Mouse (Mus musculus): ENCODE measurements around the gene Ptprh. TPM values are rescaled to one million over a fixed set of nuclear protein-coding genes. Genes with fewer than 3 reads are reported as not detected.

Ptprh gene
- total RNA-seq (2018; cell fraction: chromatin; rRNA removed) = not detected
- not detected for total RNA-seq (2018; cell fraction: cytosol; rRNA removed)
- not detected for total RNA-seq (2018; cell fraction: nucleus; rRNA removed)
- polyA plus RNA-seq (2018) = not detected in 3 replicates

- Histone ChIP-seq H3K27ac (no peak within 1 kb of the TSS), H3K79me2 (ENCODE audit: inconsistent target) (no peaks in the 10 kb centered on the region), H3K36me3 (ENCODE audit: inconsistent target) (no peaks in the 10 kb centered on the region), H3K4me3 (ENCODE audit: inconsistent target) (no peak within 1 kb of the TSS)
- 88% methylated on average over 6 of the region's 6 CpGs for WGBS (ENCODE audit: missing documents)
Measured at GRCm38 (mm10) chr7:4603873-4604272, at the start of gene Ptprh. TSS of gene Ptprh (minus strand) at chr7:4604041.

- no peaks in the 10 kb centered on the region for H3K36me3 ChIP-seq (ENCODE audit: inconsistent target)
- H3K4me3 ChIP-seq (ENCODE audit: inconsistent target) = no peak overlapping the region; the same call in 1 of the 2 replicates
- H3K79me2 ChIP-seq (ENCODE audit: inconsistent target) = peaks cover 83% of the 10 kb centered on the region
- 6% methylated on average over 5 of the region's 5 CpGs for WGBS (ENCODE audit: missing documents)
- peak overlapping the region; percentile 97 for H3K27ac ChIP-seq
Measured at GRCm38 (mm10) chr7:4653351-4653750, 49.5 kb upstream of the Ptprh start.

- Histone ChIP-seq H3K36me3 (ENCODE audit: inconsistent target) (no peaks in the 10 kb centered on the region), H3K79me2 (ENCODE audit: inconsistent target) (peaks cover 84% of the 10 kb centered on the region), H3K27ac (peak overlapping the region; percentile 97), H3K4me3 (ENCODE audit: inconsistent target) (no peak overlapping the region)
- WGBS (ENCODE audit: missing documents) = 45% methylated on average over 5 of the region's 5 CpGs
Measured at GRCm38 (mm10) chr7:4652726-4653125, 48.9 kb upstream of the Ptprh start.

GRCm38 (mm10) chr7:4651581-4651980 lies 47.7 kb upstream of the Ptprh start:
- Histone ChIP-seq H3K79me2 (ENCODE audit: inconsistent target) (peaks cover 84% of the 10 kb centered on the region), H3K36me3 (ENCODE audit: inconsistent target) (peaks cover 5% of the 10 kb centered on the region; the same call in 1 of the 2 replicates), H3K27ac (peak overlapping the region; percentile 97), H3K4me3 (ENCODE audit: inconsistent target) (no peak overlapping the region)
- WGBS (ENCODE audit: missing documents) = 18% methylated on average over 8 of the region's 8 CpGs

DNA sequence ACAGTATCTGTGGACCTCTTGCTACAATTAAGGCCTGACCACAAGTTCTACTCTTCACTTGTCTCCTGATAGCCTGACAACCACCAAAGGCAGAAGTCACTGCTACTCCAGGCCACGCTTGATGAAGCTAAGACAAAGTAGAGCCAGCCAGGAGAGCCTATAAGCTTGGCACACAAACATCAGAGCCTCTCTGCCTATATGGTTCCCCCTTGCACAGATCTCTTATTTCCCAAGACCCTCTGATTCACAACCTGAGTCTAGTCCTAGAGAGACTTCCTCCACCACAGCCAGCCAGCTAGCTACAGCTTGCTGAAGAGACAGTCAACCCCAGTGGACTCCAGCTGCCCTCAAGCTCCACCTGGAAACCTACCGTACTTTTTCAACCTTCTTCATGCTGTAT lies 44.2 kb upstream of the Ptprh start:
- H3K79me2 ChIP-seq (ENCODE audit: inconsistent target) = peaks cover 94% of the 10 kb centered on the region
- H3K36me3 ChIP-seq (ENCODE audit: inconsistent target) = peaks cover 41% of the 10 kb centered on the region
- WGBS (ENCODE audit: missing documents) = 73% methylated on average over 2 of the region's 2 CpGs
- no peak overlapping the region for H3K4me3 ChIP-seq (ENCODE audit: inconsistent target)
- peak overlapping the region; percentile 3; the same call in 1 of the 2 replicates for H3K27ac ChIP-seq

DNA sequence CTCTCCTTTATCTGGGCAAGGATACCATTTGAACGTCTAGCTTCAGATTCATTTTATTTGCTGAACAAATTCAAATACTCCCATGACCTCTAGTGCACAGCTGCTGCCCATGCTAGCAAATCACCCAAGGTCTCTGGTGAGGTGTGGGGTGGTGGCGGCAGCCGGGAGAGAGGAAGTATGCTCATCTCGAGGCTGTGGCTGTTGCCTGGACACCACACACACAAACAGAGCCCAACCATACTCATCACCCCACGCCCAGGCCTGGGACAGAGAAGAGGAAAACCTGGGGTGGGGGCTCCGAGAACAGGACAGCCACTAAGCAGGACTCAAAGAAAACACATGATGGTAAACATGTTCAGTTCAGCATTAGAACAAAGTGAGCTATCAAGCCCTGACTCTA lies 43.5 kb upstream of the Ptprh start:
- 18% methylated on average over 6 of the region's 6 CpGs for WGBS (ENCODE audit: missing documents)
- peaks cover 87% of the 10 kb centered on the region for H3K79me2 ChIP-seq (ENCODE audit: inconsistent target)
- H3K4me3 ChIP-seq (ENCODE audit: inconsistent target) = no peak overlapping the region
- H3K27ac ChIP-seq = peak overlapping the region; percentile 19
- H3K36me3 ChIP-seq (ENCODE audit: inconsistent target) = peaks cover 46% of the 10 kb centered on the region

DNA sequence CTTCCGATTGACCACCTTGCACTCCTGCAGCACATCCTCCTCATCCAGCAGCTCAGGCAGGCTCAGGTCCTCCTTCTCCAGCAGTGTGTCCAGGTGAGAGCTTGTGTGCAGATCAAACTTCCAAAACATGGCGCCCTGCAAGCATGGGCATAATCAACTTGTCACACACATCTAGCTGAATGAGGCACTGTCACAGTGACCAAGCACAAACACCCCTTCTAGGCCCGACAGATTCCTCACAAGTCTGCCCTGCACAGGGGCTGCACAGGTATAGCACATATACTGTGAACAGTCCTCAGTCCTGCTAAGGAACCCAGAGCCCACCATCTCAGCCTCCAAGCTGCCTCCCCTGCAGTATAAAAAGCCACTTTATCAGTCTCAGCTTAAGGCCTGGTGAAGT lies 43.0 kb upstream of the Ptprh start:
- Histone ChIP-seq H3K79me2 (ENCODE audit: inconsistent target) (peaks cover 83% of the 10 kb centered on the region), H3K4me3 (ENCODE audit: inconsistent target) (no peak overlapping the region), H3K36me3 (ENCODE audit: inconsistent target) (peaks cover 51% of the 10 kb centered on the region), H3K27ac (peak overlapping the region; percentile 19; the same call in 1 of the 2 replicates)
- WGBS (ENCODE audit: missing documents) = 100% methylated on average over 2 of the region's 3 CpGs

GRCm38 (mm10) chr7:4643225-4643624 lies 39.4 kb upstream of the Ptprh start:
- Histone ChIP-seq H3K4me3 (ENCODE audit: inconsistent target) (no peak overlapping the region), H3K36me3 (ENCODE audit: inconsistent target) (peaks cover 85% of the 10 kb centered on the region), H3K27ac (no peak overlapping the region), H3K79me2 (ENCODE audit: inconsistent target) (peaks cover 53% of the 10 kb centered on the region)
- 44% methylated on average over 6 of the region's 6 CpGs for WGBS (ENCODE audit: missing documents)

DNA sequence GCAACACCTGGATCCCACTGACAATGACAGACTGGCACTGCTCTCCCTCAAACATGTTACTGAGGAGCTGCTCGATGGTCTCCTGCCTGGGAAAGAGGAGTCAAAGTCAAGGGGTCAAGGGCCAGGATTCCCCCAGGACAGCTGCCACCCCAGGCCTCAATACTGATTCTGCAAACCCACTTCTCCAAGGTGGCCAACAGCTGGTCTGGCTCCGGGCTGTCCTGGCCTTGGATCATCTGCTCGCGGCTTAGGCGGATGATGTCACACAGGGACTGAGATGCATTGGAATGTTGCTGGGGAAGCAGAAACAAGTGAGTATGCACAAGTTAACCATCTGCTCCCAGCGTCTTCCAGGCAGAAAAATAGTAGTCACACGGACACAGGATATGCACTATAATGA lies 38.1 kb upstream of the Ptprh start:
- Histone ChIP-seq H3K36me3 (ENCODE audit: inconsistent target) (peaks cover 86% of the 10 kb centered on the region), H3K79me2 (ENCODE audit: inconsistent target) (peaks cover 41% of the 10 kb centered on the region), H3K4me3 (ENCODE audit: inconsistent target) (no peak overlapping the region), H3K27ac (no peak overlapping the region)
- 92% methylated on average over 7 of the region's 7 CpGs for WGBS (ENCODE audit: missing documents)

- no peak overlapping the region for H3K27ac ChIP-seq
- H3K36me3 ChIP-seq (ENCODE audit: inconsistent target) = peaks cover 78% of the 10 kb centered on the region
- WGBS (ENCODE audit: missing documents) = 85% methylated on average over 11 of the region's 11 CpGs
- no peak overlapping the region for H3K4me3 ChIP-seq (ENCODE audit: inconsistent target)
- H3K79me2 ChIP-seq (ENCODE audit: inconsistent target) = peaks cover 33% of the 10 kb centered on the region
Measured at GRCm38 (mm10) chr7:4641155-4641554, 37.3 kb upstream of the Ptprh start.

DNA sequence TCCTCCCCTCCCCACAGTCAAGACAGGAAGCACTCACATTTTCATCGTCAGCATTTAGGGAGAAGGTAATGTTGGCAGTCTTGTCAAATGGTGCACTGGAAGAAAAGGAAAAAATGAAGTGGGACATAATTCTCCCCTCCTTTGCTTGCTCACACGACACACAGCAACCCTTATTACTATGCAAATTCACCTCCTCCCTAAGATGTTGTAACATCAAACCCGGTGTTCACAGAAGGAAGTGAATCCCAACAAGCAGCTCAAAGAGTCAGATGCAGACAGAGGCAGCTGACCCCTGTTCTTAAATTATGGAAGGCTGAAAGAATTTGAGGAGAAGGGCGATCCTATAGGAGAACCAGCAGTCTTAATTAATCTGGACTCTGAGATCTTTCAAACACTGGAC lies 32.3 kb upstream of the Ptprh start:
- Histone ChIP-seq H3K79me2 (ENCODE audit: inconsistent target) (no peaks in the 10 kb centered on the region; the same call in 1 of the 2 replicates), H3K4me3 (ENCODE audit: inconsistent target) (no peak overlapping the region), H3K27ac (no peak overlapping the region), H3K36me3 (ENCODE audit: inconsistent target) (peaks cover 75% of the 10 kb centered on the region)
- WGBS (ENCODE audit: missing documents) = 31% methylated on average over 4 of the region's 4 CpGs

DNA sequence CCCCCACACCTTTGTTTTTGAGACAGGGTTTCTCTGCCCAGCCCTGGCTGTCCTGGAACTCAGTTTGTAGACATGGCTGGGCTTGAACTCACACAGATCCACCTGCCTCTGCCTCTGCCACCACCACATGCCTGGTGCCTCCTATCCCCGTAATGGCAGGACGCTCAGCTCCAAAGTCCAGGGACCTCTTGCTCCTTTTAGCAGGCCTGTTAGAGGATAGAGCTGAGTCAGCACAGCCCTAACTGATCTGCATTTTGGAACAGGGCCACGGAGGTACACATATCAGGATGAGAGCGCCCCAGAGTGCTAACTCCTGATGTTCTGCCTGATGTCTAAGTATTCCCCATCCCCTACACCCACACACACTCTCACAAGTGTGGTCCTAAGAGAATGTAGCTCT lies 27.2 kb upstream of the Ptprh start, which contains the start of gene Tmem86b:
TSS of gene Tmem86b (minus strand) at position 392 of the 400 bp plus-strand sequence.
- peaks cover 66% of the 10 kb centered on the region for H3K36me3 ChIP-seq (ENCODE audit: inconsistent target)
- 98% methylated on average over 4 of the region's 4 CpGs for WGBS (ENCODE audit: missing documents)
- no peak within 1 kb of the TSS for H3K27ac ChIP-seq
- no peaks in the 10 kb centered on the region for H3K79me2 ChIP-seq (ENCODE audit: inconsistent target)
- no peak within 1 kb of the TSS for H3K4me3 ChIP-seq (ENCODE audit: inconsistent target)

GRCm38 (mm10) chr7:4630198-4630597 lies 26.4 kb upstream of the Ptprh start:
- 73% methylated on average over 1 of the region's 1 CpGs for WGBS (ENCODE audit: missing documents)
- H3K79me2 ChIP-seq (ENCODE audit: inconsistent target) = no peaks in the 10 kb centered on the region
- peaks cover 58% of the 10 kb centered on the region for H3K36me3 ChIP-seq (ENCODE audit: inconsistent target)
- no peak overlapping the region for H3K27ac ChIP-seq
- H3K4me3 ChIP-seq (ENCODE audit: inconsistent target) = no peak overlapping the region

DNA sequence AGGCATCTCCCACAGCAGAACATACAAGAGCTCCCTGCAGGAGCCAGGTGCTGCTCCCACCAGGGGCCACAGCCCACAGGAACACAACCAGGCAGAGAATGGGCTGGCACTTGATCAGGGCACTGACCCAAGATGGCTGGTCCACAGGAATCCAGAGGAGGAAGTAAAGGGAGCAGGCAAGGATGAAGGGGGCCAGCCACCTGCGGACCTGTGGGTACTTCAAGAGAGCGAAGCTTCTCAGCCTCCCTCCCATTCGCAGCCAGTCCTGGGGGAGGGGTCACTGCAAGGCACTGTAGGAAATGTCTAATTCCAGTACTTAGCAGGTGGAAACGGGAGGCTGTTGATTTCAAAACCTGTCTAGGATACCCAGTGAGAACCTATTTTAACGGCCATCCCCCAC lies 25.7 kb upstream of the Ptprh start:
- WGBS (ENCODE audit: missing documents) = 87% methylated on average over 5 of the region's 5 CpGs
- no peaks in the 10 kb centered on the region for H3K79me2 ChIP-seq (ENCODE audit: inconsistent target)
- no peak overlapping the region for H3K4me3 ChIP-seq (ENCODE audit: inconsistent target)
- H3K36me3 ChIP-seq (ENCODE audit: inconsistent target) = peaks cover 53% of the 10 kb centered on the region
- H3K27ac ChIP-seq = no peak overlapping the region

- Histone ChIP-seq H3K36me3 (ENCODE audit: inconsistent target) (peaks cover 20% of the 10 kb centered on the region; the same call in 1 of the 2 replicates), H3K4me3 (ENCODE audit: inconsistent target) (no peak overlapping the region), H3K79me2 (ENCODE audit: inconsistent target) (no peaks in the 10 kb centered on the region), H3K27ac (no peak overlapping the region)
- 93% methylated on average over 2 of the region's 2 CpGs for WGBS (ENCODE audit: missing documents)
Measured at GRCm38 (mm10) chr7:4625928-4626327, 22.1 kb upstream of the Ptprh start.

- H3K27ac ChIP-seq = no peak overlapping the region
- H3K4me3 ChIP-seq (ENCODE audit: inconsistent target) = no peak overlapping the region
- H3K36me3 ChIP-seq (ENCODE audit: inconsistent target) = peaks cover 5% of the 10 kb centered on the region; the same call in 1 of the 2 replicates
- 73% methylated on average over 1 of the region's 1 CpGs for WGBS (ENCODE audit: missing documents)
- no peaks in the 10 kb centered on the region for H3K79me2 ChIP-seq (ENCODE audit: inconsistent target)
Measured at GRCm38 (mm10) chr7:4624343-4624742, 20.5 kb upstream of the Ptprh start.
